Comparison of ENCODE assay signal across 25 mouse cellular contexts in the genomic region with DNA sequence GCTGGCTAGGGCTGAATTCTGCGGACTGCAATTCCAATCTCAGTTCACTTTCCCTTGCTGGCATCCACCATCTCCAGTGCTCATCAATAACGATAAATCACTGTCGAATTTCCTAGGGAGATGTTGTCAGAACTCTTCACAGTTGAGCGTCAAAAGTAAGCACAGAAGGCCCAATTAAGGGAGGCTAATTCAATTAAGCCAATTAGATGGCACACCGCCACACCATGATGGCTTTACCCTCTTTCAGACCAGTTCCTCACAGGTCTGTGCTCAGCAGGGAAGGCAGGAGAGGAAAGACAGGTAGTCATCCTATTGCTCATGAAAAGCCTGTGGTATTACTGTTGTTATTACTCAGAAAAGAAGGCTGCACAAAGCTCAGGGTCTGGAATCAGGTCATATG.
DNase-seq lines count a peak whose midpoint lies in the region; ATAC-seq and TF ChIP-seq lines count a peak whose summit lies in the region.
"Had no signal": no experiment of that assay in that cellular context is flagged by ENCODE, and none has a peak within 500 bp of the region (broad histone marks: within the 10 kb centered on the region; RNA-seq: fewer than 3 reads in every experiment).

No protein-coding gene starts in this region.

- TF ChIP-seq CTCF in midbrain, postnatal 0 days (IDR thresholded peaks at IDR 0.05) = no peak

- DNase-seq in cerebellum, adult 9-11 months = no peak
- DNase-seq in midbrain, postnatal 0 days (ENCODE audit: low spot score) = no peak
- DNase-seq: adrenal gland, postnatal 25 days; gastrocnemius, postnatal 25 days; heart, adult 11 months; heart, postnatal 36 days; kidney, adult 8-10 months; kidney, postnatal 4 days; lung, postnatal 36 days; right cerebral cortex, postnatal 14 days had no signal

- no peak overlapping the region for H3K4me2 ChIP-seq in forebrain, embryonic 13.5 days
- H3K4me2 ChIP-seq in forebrain, embryonic 16.5 days (ENCODE audit: low read length) = no peak overlapping the region
- H3K4me2 ChIP-seq in midbrain, embryonic 15.5 days = no peak overlapping the region
- H3K4me2 ChIP-seq in midbrain, postnatal 0 days (ENCODE audit: low read depth, low read length, poor library complexity, severe bottlenecking) = no peak overlapping the region
- H3K4me2 ChIP-seq in neural tube, embryonic 14.5 days (ENCODE audit: low read depth, low read length) = no peak overlapping the region
- H3K4me2 ChIP-seq in heart, embryonic 12.5 days = no peak overlapping the region
- H3K4me2 ChIP-seq: forebrain, embryonic 12.5 days; limb, embryonic 13.5 days; liver, embryonic 11.5 days; midbrain, embryonic 11.5 days had no signal

- no peaks in the 10 kb centered on the region for H3K9me3 ChIP-seq in forebrain, embryonic 13.5 days (replicated peaks)
- no peaks in the 10 kb centered on the region for H3K9me3 ChIP-seq in forebrain, embryonic 16.5 days (ENCODE audit: control insufficient read depth, low read length)
- H3K9me3 ChIP-seq in midbrain, embryonic 15.5 days = no peaks in the 10 kb centered on the region
- H3K9me3 ChIP-seq in midbrain, postnatal 0 days (ENCODE audit: low read length) = no peaks in the 10 kb centered on the region
- H3K9me3 ChIP-seq in neural tube, embryonic 14.5 days (ENCODE audit: control insufficient read depth, low read length) = no peaks in the 10 kb centered on the region
- H3K9me3 ChIP-seq in heart, embryonic 12.5 days (replicated peaks) = no peaks in the 10 kb centered on the region
- H3K9me3 ChIP-seq: forebrain, embryonic 12.5 days; heart, embryonic 10.5 days; limb, embryonic 13.5 days had no signal

- H3K4me3 ChIP-seq in forebrain, embryonic 13.5 days = no peak overlapping the region
- no peak overlapping the region for H3K4me3 ChIP-seq in forebrain, embryonic 16.5 days (replicated peaks; ENCODE audit: low read length)
- no peak overlapping the region for H3K4me3 ChIP-seq in midbrain, embryonic 15.5 days
- H3K4me3 ChIP-seq in midbrain, postnatal 0 days (ENCODE audit: low read depth, low read length) = no peak overlapping the region
- no peak overlapping the region for H3K4me3 ChIP-seq in neural tube, embryonic 14.5 days (ENCODE audit: low read depth, low read length)
- H3K4me3 ChIP-seq in heart, embryonic 12.5 days = no peak overlapping the region
- H3K4me3 ChIP-seq: erythroblast, embryonic 14.5 days; forebrain, embryonic 12.5 days; heart, embryonic 10.5 days; limb, embryonic 13.5 days had no signal

- ATAC-seq in cerebellum, adult (ENCODE audit: insufficient number of reproducible peaks, low FRiP score, low TSS enrichment) = 0 out of 2 replicates have a peak, but pooled peaks have one; percentile 32
- no peak for ATAC-seq in forebrain, embryonic 13.5 days
- no peak; the same call in 1 of the 2 replicates for ATAC-seq in forebrain, embryonic 16.5 days
- no peak for ATAC-seq in midbrain, embryonic 15.5 days (replicated peaks)
- no peak for ATAC-seq in midbrain, postnatal 0 days (ENCODE audit: low FRiP score)
- no peak for ATAC-seq in neural tube, embryonic 14.5 days (ENCODE audit: low read depth)
- ATAC-seq in heart, embryonic 12.5 days (ENCODE audit: insufficient number of reproducible peaks, low FRiP score) = no peak
- ATAC-seq: intestine, embryonic 16.5 days had no signal

- peaks cover 62% of the 10 kb centered on the region for H3K36me3 ChIP-seq in forebrain, embryonic 13.5 days (ENCODE audit: poor library complexity, severe bottlenecking)
- H3K36me3 ChIP-seq in forebrain, embryonic 16.5 days (ENCODE audit: control insufficient read depth, insufficient read depth) = peaks cover 16% of the 10 kb centered on the region
- H3K36me3 ChIP-seq in midbrain, embryonic 15.5 days (replicated peaks) = peaks cover 12% of the 10 kb centered on the region
- H3K36me3 ChIP-seq in midbrain, postnatal 0 days (ENCODE audit: insufficient read depth, low read length) = peaks cover 38% of the 10 kb centered on the region
- peaks cover 25% of the 10 kb centered on the region for H3K36me3 ChIP-seq in neural tube, embryonic 14.5 days (ENCODE audit: control insufficient read depth, insufficient read depth, low read length)
- peaks cover 65% of the 10 kb centered on the region for H3K36me3 ChIP-seq in heart, embryonic 12.5 days

- H3K9ac ChIP-seq in forebrain, embryonic 13.5 days = no peak overlapping the region
- H3K9ac ChIP-seq in forebrain, embryonic 16.5 days (replicated peaks; ENCODE audit: low read depth, low read length) = no peak overlapping the region
- no peak overlapping the region for H3K9ac ChIP-seq in midbrain, embryonic 15.5 days
- no peak overlapping the region for H3K9ac ChIP-seq in midbrain, postnatal 0 days (replicated peaks; ENCODE audit: low read length, poor library complexity, severe bottlenecking)
- no peak overlapping the region for H3K9ac ChIP-seq in neural tube, embryonic 14.5 days (replicated peaks; ENCODE audit: low read depth, low read length)
- H3K9ac ChIP-seq in heart, embryonic 12.5 days = no peak overlapping the region
- H3K9ac ChIP-seq: forebrain, embryonic 12.5 days; limb, embryonic 13.5 days had no signal

- peak overlapping the region; percentile 48; the same call in 1 of the 2 replicates for H3K27ac ChIP-seq in forebrain, embryonic 13.5 days
- no peak overlapping the region for H3K27ac ChIP-seq in forebrain, embryonic 16.5 days (ENCODE audit: low read length)
- 0 out of 2 replicates have a peak overlapping the region, but pooled peaks have one; percentile 2 for H3K27ac ChIP-seq in midbrain, embryonic 15.5 days
- no peak overlapping the region for H3K27ac ChIP-seq in midbrain, postnatal 0 days (ENCODE audit: low read depth, low read length)
- H3K27ac ChIP-seq in neural tube, embryonic 14.5 days (ENCODE audit: low read depth, low read length) = 0 out of 2 replicates have a peak overlapping the region, but pooled peaks have one; percentile 5
- H3K27ac ChIP-seq in heart, embryonic 12.5 days (ENCODE audit: poor library complexity, severe bottlenecking) = no peak overlapping the region
- H3K27ac ChIP-seq: heart, embryonic 10.5 days; kidney, postnatal 0 days; limb, embryonic 13.5 days had no signal

- WGBS in forebrain, embryonic 13.5 days = 40% methylated on average over 5 of the region's 5 CpGs
- 37% methylated on average over 5 of the region's 5 CpGs for WGBS in forebrain, embryonic 16.5 days
- 69% methylated on average over 5 of the region's 5 CpGs for WGBS in midbrain, embryonic 15.5 days
- WGBS in midbrain, postnatal 0 days = 71% methylated on average over 5 of the region's 5 CpGs
- 61% methylated on average over 5 of the region's 5 CpGs for WGBS in neural tube, embryonic 14.5 days
- 87% methylated on average over 5 of the region's 5 CpGs for WGBS in heart, embryonic 12.5 days

- H3K27me3 ChIP-seq in forebrain, embryonic 13.5 days = no peaks in the 10 kb centered on the region
- H3K27me3 ChIP-seq in forebrain, embryonic 16.5 days (replicated peaks; ENCODE audit: control insufficient read depth, insufficient read depth, low read length) = no peaks in the 10 kb centered on the region
- H3K27me3 ChIP-seq in midbrain, embryonic 15.5 days (replicated peaks) = no peaks in the 10 kb centered on the region
- no peaks in the 10 kb centered on the region for H3K27me3 ChIP-seq in midbrain, postnatal 0 days (ENCODE audit: insufficient read depth, low read length)
- H3K27me3 ChIP-seq in neural tube, embryonic 14.5 days (ENCODE audit: control insufficient read depth, insufficient read depth, low read length) = no peaks in the 10 kb centered on the region
- no peaks in the 10 kb centered on the region for H3K27me3 ChIP-seq in heart, embryonic 12.5 days (replicated peaks)
- H3K27me3 ChIP-seq: CH12.LX; forebrain, embryonic 12.5 days; limb, embryonic 13.5 days had no signal

- H3K4me1 ChIP-seq in forebrain, embryonic 13.5 days = peaks cover 15% of the 10 kb centered on the region
- peaks cover 6% of the 10 kb centered on the region; the same call in 1 of the 2 replicates for H3K4me1 ChIP-seq in forebrain, embryonic 16.5 days (replicated peaks; ENCODE audit: control insufficient read depth, insufficient read depth, low read length)
- H3K4me1 ChIP-seq in midbrain, embryonic 15.5 days = 0 out of 2 replicates have a peak, but pooled peaks cover 11% of the 10 kb centered on the region
- no peaks in the 10 kb centered on the region for H3K4me1 ChIP-seq in midbrain, postnatal 0 days (ENCODE audit: insufficient read depth, low read length)
- H3K4me1 ChIP-seq in neural tube, embryonic 14.5 days (ENCODE audit: control insufficient read depth, insufficient read depth, low read length) = peaks cover 12% of the 10 kb centered on the region; the same call in 1 of the 2 replicates
- peaks cover 12% of the 10 kb centered on the region for H3K4me1 ChIP-seq in heart, embryonic 12.5 days (replicated peaks)

Comparison
In these comparisons a context has a peak if more than half of its experiments do, and no peak if none do; other contexts are left out.
1. H3K27ac ChIP-seq: peak in forebrain, embryonic 13.5 days (single experiment), midbrain, embryonic 15.5 days (single experiment) and neural tube, embryonic 14.5 days (single experiment); none in forebrain, embryonic 16.5 days (single experiment), midbrain, postnatal 0 days (single experiment) and heart, embryonic 12.5 days (single experiment).